Mouse (Mus musculus): Measurements from ENCODE around the gene Kcnmb4. TPM values are rescaled to one million over a fixed set of nuclear protein-coding genes. Genes with fewer than 3 reads are reported as not detected.
A peak's percentile ranks its signal among the peaks of the same experiment; 100 is the strongest.

The Kcnmb4 gene
- polyA plus RNA-seq, 1 experiment from 2014 or later = 42.0 TPM

DNA sequence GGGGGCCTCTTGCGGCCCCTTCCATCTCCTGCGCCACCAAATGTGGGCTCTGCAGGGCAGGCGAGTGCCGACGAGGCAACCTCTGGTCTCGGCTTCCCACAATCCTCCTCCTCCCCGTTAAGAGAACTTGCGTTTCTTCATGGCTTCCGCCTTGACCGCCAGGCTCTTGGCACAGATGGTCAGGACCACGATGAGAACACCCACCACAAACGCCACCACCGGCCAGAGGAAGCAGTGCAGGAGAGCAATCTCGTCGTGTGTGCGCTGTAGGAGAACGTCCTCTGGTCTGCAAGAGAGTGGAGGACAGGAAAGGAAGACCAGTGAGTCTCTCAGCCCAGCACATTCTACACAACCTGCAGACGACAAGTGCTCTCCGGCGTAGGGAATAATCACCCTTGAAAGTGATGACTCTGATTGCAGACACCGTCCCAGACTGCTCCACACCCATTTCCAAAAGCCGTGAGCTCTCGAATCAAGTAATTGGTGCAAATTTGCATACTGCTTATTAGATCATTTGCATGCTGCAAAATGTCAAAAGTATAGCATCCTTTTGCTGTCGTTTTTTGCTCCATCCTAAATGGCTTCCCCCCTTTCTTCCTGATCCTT lies 55.5 kb downstream of the Kcnmb4 start:
- no peak overlapping the region for H3K9ac ChIP-seq
- no peak overlapping the region for H3K4me3 ChIP-seq (replicated peaks; ENCODE audit: low read length)
- H3K4me2 ChIP-seq (replicated peaks) = no peak overlapping the region
- H3K27me3 ChIP-seq (ENCODE audit: control insufficient read depth, insufficient read depth, low read length) = no peaks in the 10 kb centered on the region
- ATAC-seq (ENCODE audit: low FRiP score) = no peak
- no peak for DNase-seq (ENCODE audit: low spot score)
- H3K36me3 ChIP-seq (replicated peaks; ENCODE audit: control insufficient read depth, insufficient read depth) = no peaks in the 10 kb centered on the region
- 75% methylated on average over 24 of the region's 24 CpGs for WGBS
- peaks cover 7% of the 10 kb centered on the region; the same call in 1 of the 2 replicates for H3K4me1 ChIP-seq (replicated peaks; ENCODE audit: control insufficient read depth, insufficient read depth, low read length)
- H3K9me3 ChIP-seq (ENCODE audit: control insufficient read depth, low read length) = no peaks in the 10 kb centered on the region
- H3K27ac ChIP-seq = no peak overlapping the region

DNA sequence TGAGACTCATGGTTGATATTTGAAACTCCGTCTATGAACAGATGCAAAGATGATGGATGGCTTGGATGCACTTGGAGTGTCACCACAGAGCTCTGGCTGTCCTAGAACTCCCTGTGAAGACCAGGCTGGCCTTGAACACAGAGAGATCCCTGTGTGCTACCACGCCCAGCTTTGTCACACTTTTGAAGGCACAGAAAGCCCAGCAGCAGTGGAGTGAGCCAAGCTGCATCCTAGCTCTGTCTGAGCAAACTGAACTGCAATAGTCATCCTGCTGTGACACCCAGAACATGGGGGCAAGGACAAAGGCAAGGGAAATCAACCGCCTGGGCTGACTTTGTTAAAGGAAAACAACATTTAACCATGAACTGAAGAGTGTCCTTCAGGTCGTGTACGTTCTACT lies 57.0 kb downstream of the Kcnmb4 start:
- DNase-seq (ENCODE audit: low spot score) (no peak), ATAC-seq (ENCODE audit: low FRiP score) (no peak)
- Histone ChIP-seq H3K4me1 (replicated peaks; ENCODE audit: control insufficient read depth, insufficient read depth, low read length) (peaks cover 7% of the 10 kb centered on the region; the same call in 1 of the 2 replicates), H3K9ac (no peak overlapping the region), H3K9me3 (ENCODE audit: control insufficient read depth, low read length) (no peaks in the 10 kb centered on the region), H3K27me3 (ENCODE audit: control insufficient read depth, insufficient read depth, low read length) (no peaks in the 10 kb centered on the region), H3K4me2 (replicated peaks) (no peak overlapping the region), H3K4me3 (replicated peaks; ENCODE audit: low read length) (no peak overlapping the region), H3K36me3 (replicated peaks; ENCODE audit: control insufficient read depth, insufficient read depth) (no peaks in the 10 kb centered on the region), H3K27ac (0 out of 2 replicates have a peak overlapping the region, but pooled peaks have one; percentile 14)
- 69% methylated on average over 5 of the region's 5 CpGs for WGBS

DNA sequence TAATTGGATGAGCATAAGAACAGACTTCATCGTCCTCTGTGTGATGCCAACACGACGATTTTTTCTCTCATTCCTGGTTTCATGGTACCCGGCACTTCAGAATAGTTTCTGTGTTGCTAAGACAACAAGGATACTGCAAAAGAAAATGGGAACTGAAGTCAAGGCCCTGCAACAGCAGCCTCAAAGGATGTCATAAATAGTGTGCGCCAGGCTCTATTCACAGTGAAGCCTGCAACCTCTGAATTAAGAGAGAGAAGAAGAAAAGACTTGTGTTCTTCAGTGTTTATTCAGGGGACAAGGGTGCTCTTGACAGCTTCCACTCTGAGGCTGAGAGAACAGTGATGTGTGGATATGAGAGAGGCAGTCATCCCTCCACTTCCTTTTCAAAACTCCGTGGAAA lies 57.5 kb downstream of the Kcnmb4 start:
- peak overlapping the region; percentile 14; the same call in 1 of the 2 replicates for H3K27ac ChIP-seq
- DNase-seq (ENCODE audit: low spot score) = peak; percentile 37
- peaks cover 7% of the 10 kb centered on the region; the same call in 1 of the 2 replicates for H3K4me1 ChIP-seq (replicated peaks; ENCODE audit: control insufficient read depth, insufficient read depth, low read length)

GRCm38 (mm10) chr10:116410826-116411225 lies 62.9 kb downstream of the Kcnmb4 start:
- 0 out of 2 replicates have a peak, but pooled peaks cover 3% of the 10 kb centered on the region for H3K4me1 ChIP-seq (replicated peaks; ENCODE audit: control insufficient read depth, insufficient read depth, low read length)
- H3K9me3 ChIP-seq (ENCODE audit: control insufficient read depth, low read length) = no peaks in the 10 kb centered on the region
- no peak overlapping the region for H3K27ac ChIP-seq
- H3K36me3 ChIP-seq (replicated peaks; ENCODE audit: control insufficient read depth, insufficient read depth) = no peaks in the 10 kb centered on the region
- 72% methylated on average over 9 of the region's 9 CpGs for WGBS
- no peak overlapping the region for H3K4me3 ChIP-seq (replicated peaks; ENCODE audit: low read length)
- ATAC-seq (ENCODE audit: low FRiP score) (no peak), DNase-seq (ENCODE audit: low spot score) (no peak)
- H3K9ac ChIP-seq = no peak overlapping the region
- H3K4me2 ChIP-seq (replicated peaks) = no peak overlapping the region
- H3K27me3 ChIP-seq (ENCODE audit: control insufficient read depth, insufficient read depth, low read length) = no peaks in the 10 kb centered on the region

More for the DNA sequence above, 57.5 kb downstream of the Kcnmb4 start:
- Histone ChIP-seq H3K36me3 (replicated peaks; ENCODE audit: control insufficient read depth, insufficient read depth) (no peaks in the 10 kb centered on the region), H3K4me3 (replicated peaks; ENCODE audit: low read length) (no peak overlapping the region), H3K9me3 (ENCODE audit: control insufficient read depth, low read length) (no peaks in the 10 kb centered on the region), H3K4me2 (replicated peaks) (no peak overlapping the region), H3K27me3 (ENCODE audit: control insufficient read depth, insufficient read depth, low read length) (no peaks in the 10 kb centered on the region), H3K9ac (no peak overlapping the region)
- 29% methylated on average over 6 of the region's 6 CpGs for WGBS
- ATAC-seq (ENCODE audit: low FRiP score) = peak; percentile 27; the same call in 1 of the 2 replicates

DNA sequence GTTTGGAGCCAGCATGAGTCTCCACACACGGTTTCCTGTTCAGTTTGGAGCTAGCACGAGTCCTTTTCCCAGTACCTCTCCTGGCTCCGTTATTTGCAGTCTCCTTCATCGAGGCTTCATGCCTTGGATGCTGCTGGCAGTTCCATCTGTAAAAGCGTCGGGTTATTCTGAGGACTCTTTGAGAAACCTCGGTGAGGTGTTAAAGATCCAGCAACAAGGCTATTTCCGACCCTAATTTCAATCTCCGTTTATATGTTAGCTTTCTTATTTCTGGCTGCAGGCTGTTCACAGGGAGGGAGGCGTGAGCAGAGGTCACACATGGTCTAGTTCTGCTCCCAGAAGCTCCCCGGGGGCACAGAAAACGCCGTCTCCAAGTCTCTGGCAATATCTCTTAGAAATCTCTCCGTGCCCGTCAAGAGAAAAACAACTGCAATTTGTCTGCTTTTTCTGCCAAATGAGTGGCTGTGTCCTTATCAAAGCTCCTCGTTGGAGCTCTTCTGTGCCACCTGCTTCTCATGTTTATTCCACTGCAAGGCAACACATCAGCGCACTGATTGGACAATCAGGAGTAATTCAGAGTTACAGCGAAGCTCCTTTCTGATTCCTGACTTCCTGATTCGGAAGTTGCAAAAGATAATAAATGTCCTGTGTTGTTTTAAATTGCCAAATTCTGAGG lies 65.9 kb downstream of the Kcnmb4 start:
- DNase-seq (ENCODE audit: low spot score) = no peak
- no peaks in the 10 kb centered on the region for H3K36me3 ChIP-seq (replicated peaks; ENCODE audit: control insufficient read depth, insufficient read depth)
- no peaks in the 10 kb centered on the region for H3K27me3 ChIP-seq (ENCODE audit: control insufficient read depth, insufficient read depth, low read length)
- 0 out of 2 replicates have a peak, but pooled peaks cover 3% of the 10 kb centered on the region for H3K4me1 ChIP-seq (replicated peaks; ENCODE audit: control insufficient read depth, insufficient read depth, low read length)
- H3K4me2 ChIP-seq (replicated peaks) = peak overlapping the region; percentile 29; the same call in 1 of the 2 replicates
- no peak for ATAC-seq (ENCODE audit: low FRiP score)
- H3K9ac ChIP-seq = no peak overlapping the region
- no peak overlapping the region for H3K27ac ChIP-seq
- WGBS = 53% methylated on average over 19 of the region's 19 CpGs
- no peaks in the 10 kb centered on the region for H3K9me3 ChIP-seq (ENCODE audit: control insufficient read depth, low read length)
- H3K4me3 ChIP-seq (replicated peaks; ENCODE audit: low read length) = no peak overlapping the region

DNA sequence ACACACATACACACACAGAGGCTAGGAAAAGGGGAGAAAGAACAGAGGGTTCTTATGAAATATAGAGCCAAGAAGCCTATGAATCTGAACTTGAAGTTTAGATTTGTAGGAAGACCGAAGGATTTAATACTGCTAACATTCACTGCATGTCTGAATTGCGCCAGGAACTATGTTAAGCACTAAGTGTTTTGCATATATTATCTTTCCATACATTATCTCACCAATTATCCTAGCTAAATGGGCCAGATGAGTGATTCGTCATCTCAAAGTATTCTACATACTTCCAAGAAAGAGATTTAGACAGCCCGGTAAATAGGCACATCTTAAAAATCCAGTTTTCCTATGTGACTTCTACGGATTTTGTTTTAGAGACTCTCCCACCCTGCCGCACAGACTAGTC lies 68.7 kb downstream of the Kcnmb4 start:
- H3K4me3 ChIP-seq (replicated peaks; ENCODE audit: low read length) = no peak overlapping the region
- H3K27ac ChIP-seq = no peak overlapping the region
- no peaks in the 10 kb centered on the region for H3K27me3 ChIP-seq (ENCODE audit: control insufficient read depth, insufficient read depth, low read length)
- H3K36me3 ChIP-seq (replicated peaks; ENCODE audit: control insufficient read depth, insufficient read depth) = no peaks in the 10 kb centered on the region
- 93% methylated on average over 6 of the region's 6 CpGs for WGBS
- no peaks in the 10 kb centered on the region for H3K9me3 ChIP-seq (ENCODE audit: control insufficient read depth, low read length)
- ATAC-seq (ENCODE audit: low FRiP score) (no peak), DNase-seq (ENCODE audit: low spot score) (no peak)
- no peak overlapping the region for H3K4me2 ChIP-seq (replicated peaks)
- 0 out of 2 replicates have a peak, but pooled peaks cover 3% of the 10 kb centered on the region for H3K4me1 ChIP-seq (replicated peaks; ENCODE audit: control insufficient read depth, insufficient read depth, low read length)
- no peak overlapping the region for H3K9ac ChIP-seq

GRCm38 (mm10) chr10:116403679-116404078 lies 70.0 kb downstream of the Kcnmb4 start:
- no peaks in the 10 kb centered on the region for H3K36me3 ChIP-seq (replicated peaks; ENCODE audit: control insufficient read depth, insufficient read depth)
- no peak overlapping the region for H3K4me3 ChIP-seq (replicated peaks; ENCODE audit: low read length)
- 78% methylated on average over 4 of the region's 4 CpGs for WGBS
- DNase-seq (ENCODE audit: low spot score) = no peak
- no peak overlapping the region for H3K9ac ChIP-seq
- 0 out of 2 replicates have a peak, but pooled peaks cover 3% of the 10 kb centered on the region for H3K4me1 ChIP-seq (replicated peaks; ENCODE audit: control insufficient read depth, insufficient read depth, low read length)
- no peaks in the 10 kb centered on the region for H3K9me3 ChIP-seq (ENCODE audit: control insufficient read depth, low read length)
- no peaks in the 10 kb centered on the region for H3K27me3 ChIP-seq (ENCODE audit: control insufficient read depth, insufficient read depth, low read length)
- H3K27ac ChIP-seq = no peak overlapping the region
- H3K4me2 ChIP-seq (replicated peaks) = no peak overlapping the region
- no peak for ATAC-seq (ENCODE audit: low FRiP score)

- DNase-seq (ENCODE audit: low spot score) (no peak), ATAC-seq (ENCODE audit: low FRiP score) (no peak)
- Histone ChIP-seq H3K36me3 (replicated peaks; ENCODE audit: control insufficient read depth, insufficient read depth) (no peaks in the 10 kb centered on the region), H3K27me3 (ENCODE audit: control insufficient read depth, insufficient read depth, low read length) (no peaks in the 10 kb centered on the region), H3K4me2 (replicated peaks) (no peak overlapping the region), H3K9me3 (ENCODE audit: control insufficient read depth, low read length) (no peaks in the 10 kb centered on the region), H3K4me3 (replicated peaks; ENCODE audit: low read length) (no peak overlapping the region), H3K4me1 (replicated peaks; ENCODE audit: control insufficient read depth, insufficient read depth, low read length) (0 out of 2 replicates have a peak, but pooled peaks cover 3% of the 10 kb centered on the region), H3K9ac (no peak overlapping the region), H3K27ac (no peak overlapping the region)
- WGBS = 89% methylated on average over 6 of the region's 6 CpGs
Measured at GRCm38 (mm10) chr10:116402742-116403425, 70.8 kb downstream of the Kcnmb4 start.

DNA sequence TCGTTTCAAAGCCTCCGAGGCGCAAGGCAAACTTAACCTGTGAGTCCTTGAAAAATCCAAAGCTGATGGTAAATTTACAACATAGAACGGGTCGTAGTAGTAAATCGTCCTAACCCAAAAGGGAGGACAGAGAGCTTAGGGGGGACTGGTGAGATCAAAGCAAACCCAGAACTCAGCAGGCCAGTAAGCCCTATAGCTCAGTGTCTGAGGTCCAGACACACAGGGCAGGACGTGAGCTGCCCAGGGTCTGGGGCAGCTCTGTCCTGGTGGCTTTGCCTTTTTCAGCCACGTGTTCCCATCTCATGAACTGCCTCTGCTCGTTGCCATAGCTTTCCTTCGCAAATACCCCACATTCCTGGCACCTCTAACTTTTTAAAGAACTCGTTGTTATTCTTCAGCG lies 75.7 kb downstream of the Kcnmb4 start:
- Histone ChIP-seq H3K36me3 (replicated peaks; ENCODE audit: control insufficient read depth, insufficient read depth) (no peaks in the 10 kb centered on the region), H3K4me3 (replicated peaks; ENCODE audit: low read length) (no peak overlapping the region), H3K9ac (no peak overlapping the region), H3K27me3 (ENCODE audit: control insufficient read depth, insufficient read depth, low read length) (no peaks in the 10 kb centered on the region), H3K27ac (no peak overlapping the region), H3K4me2 (replicated peaks) (peak overlapping the region; percentile 36), H3K9me3 (ENCODE audit: control insufficient read depth, low read length) (no peaks in the 10 kb centered on the region), H3K4me1 (replicated peaks; ENCODE audit: control insufficient read depth, insufficient read depth, low read length) (no peaks in the 10 kb centered on the region)
- ATAC-seq (ENCODE audit: low FRiP score) (no peak), DNase-seq (ENCODE audit: low spot score) (no peak)
- 58% methylated on average over 12 of the region's 12 CpGs for WGBS

Data from hindbrain, embryonic 14.5 days (tissue).